Mouse (Mus musculus): ENCODE measurements around the gene Mrps33. TPM values are rescaled to one million over a fixed set of nuclear protein-coding genes. Genes with fewer than 3 reads are reported as not detected.

The Mrps33 gene
- polyA plus RNA-seq (2016; fragmentation: Nextera tagmentation; extraction: Ambion mirVana): 221 and 229 TPM in 2 replicates

GRCm38 (mm10) chr6:39810612-39811116, at the start of gene Mrps33:
Mrps33 (minus strand) TSS chr6:39810988.
- WGBS: under 1% methylated on average over 40 of the region's 40 CpGs
- peak; percentile 97 for ATAC-seq (ENCODE audit: insufficient number of reproducible peaks, insufficient read depth, low FRiP score, low TSS enrichment, low read depth)
- H3K27ac ChIP-seq: no peak within 1 kb of the TSS

GRCm38 (mm10) chr6:39849667-39850066, 38.9 kb upstream of the Mrps33 start:
- Histone ChIP-seq H3K9me3 (no peaks in the 10 kb centered on the region), H3K4me3 (replicated peaks) (no peak overlapping the region), H3K27me3 (peaks cover 3% of the 10 kb centered on the region; the same call in 1 of the 2 replicates), H3K27ac (no peak overlapping the region), H3K4me2 (no peak overlapping the region), H3K36me3 (no peaks in the 10 kb centered on the region), H3K4me1 (replicated peaks) (no peaks in the 10 kb centered on the region), H3K9ac (replicated peaks) (no peak overlapping the region)
- no peak for ATAC-seq (ENCODE audit: insufficient number of reproducible peaks, insufficient read depth, low FRiP score, low TSS enrichment, low read depth)
- 88% methylated on average over 4 of the region's 4 CpGs for WGBS

More at GRCm38 (mm10) chr6:39810612-39811116, at the start of gene Mrps33:
- H3K36me3 ChIP-seq: no peaks in the 10 kb centered on the region
- no peaks in the 10 kb centered on the region for H3K9me3 ChIP-seq
- peak within 1 kb of the TSS; percentile 59 for H3K4me2 ChIP-seq
- H3K4me1 ChIP-seq (replicated peaks): no peaks in the 10 kb centered on the region
- peak within 1 kb of the TSS; percentile 68 for H3K9ac ChIP-seq (replicated peaks)
- no peaks in the 10 kb centered on the region for H3K27me3 ChIP-seq
- H3K4me3 ChIP-seq (replicated peaks): peak within 1 kb of the TSS; percentile 66

- no peak overlapping the region for H3K27ac ChIP-seq
- H3K4me3 ChIP-seq (replicated peaks): no peak overlapping the region
- no peak overlapping the region for H3K9ac ChIP-seq (replicated peaks)
- no peaks in the 10 kb centered on the region for H3K4me1 ChIP-seq (replicated peaks)
- H3K9me3 ChIP-seq: no peaks in the 10 kb centered on the region
- no peaks in the 10 kb centered on the region for H3K36me3 ChIP-seq
- ATAC-seq (ENCODE audit: insufficient number of reproducible peaks, insufficient read depth, low FRiP score, low TSS enrichment, low read depth): no peak
- peaks cover 3% of the 10 kb centered on the region; the same call in 1 of the 2 replicates for H3K27me3 ChIP-seq
- no peak overlapping the region for H3K4me2 ChIP-seq
- 41% methylated on average over 7 of the region's 7 CpGs for WGBS
Observed at GRCm38 (mm10) chr6:39848766-39849165, 38.0 kb upstream of the Mrps33 start.

GRCm38 (mm10) chr6:39847538-39847937, 36.8 kb upstream of the Mrps33 start:
- H3K9me3 ChIP-seq: peaks cover 6% of the 10 kb centered on the region; the same call in 1 of the 2 replicates
- H3K9ac ChIP-seq (replicated peaks): no peak overlapping the region
- no peaks in the 10 kb centered on the region for H3K36me3 ChIP-seq
- no peak for ATAC-seq (ENCODE audit: insufficient number of reproducible peaks, insufficient read depth, low FRiP score, low TSS enrichment, low read depth)
- no peak overlapping the region for H3K4me3 ChIP-seq (replicated peaks)
- WGBS: 82% methylated on average over 2 of the region's 2 CpGs
- no peak overlapping the region for H3K27ac ChIP-seq
- no peak overlapping the region for H3K4me2 ChIP-seq
- H3K27me3 ChIP-seq: peaks cover 3% of the 10 kb centered on the region; the same call in 1 of the 2 replicates
- H3K4me1 ChIP-seq (replicated peaks): no peaks in the 10 kb centered on the region

GRCm38 (mm10) chr6:39843698-39844342, 33.0 kb upstream of the Mrps33 start:
- Histone ChIP-seq H3K9me3 (peaks cover 6% of the 10 kb centered on the region; the same call in 1 of the 2 replicates), H3K4me2 (no peak overlapping the region), H3K9ac (replicated peaks) (no peak overlapping the region), H3K36me3 (no peaks in the 10 kb centered on the region), H3K27me3 (no peaks in the 10 kb centered on the region), H3K4me3 (replicated peaks) (no peak overlapping the region), H3K4me1 (replicated peaks) (no peaks in the 10 kb centered on the region), H3K27ac (no peak overlapping the region)
- WGBS: 85% methylated on average over 14 of the region's 14 CpGs
- ATAC-seq (ENCODE audit: insufficient number of reproducible peaks, insufficient read depth, low FRiP score, low TSS enrichment, low read depth): no peak

GRCm38 (mm10) chr6:39828736-39829135, 17.9 kb upstream of the Mrps33 start:
- 90% methylated on average over 5 of the region's 5 CpGs for WGBS
- H3K9me3 ChIP-seq: no peaks in the 10 kb centered on the region
- H3K4me3 ChIP-seq (replicated peaks): no peak overlapping the region
- H3K27me3 ChIP-seq: no peaks in the 10 kb centered on the region
- ATAC-seq (ENCODE audit: insufficient number of reproducible peaks, insufficient read depth, low FRiP score, low TSS enrichment, low read depth): no peak
- H3K4me2 ChIP-seq: no peak overlapping the region
- no peak overlapping the region for H3K9ac ChIP-seq (replicated peaks)
- no peaks in the 10 kb centered on the region for H3K4me1 ChIP-seq (replicated peaks)
- no peaks in the 10 kb centered on the region for H3K36me3 ChIP-seq
- H3K27ac ChIP-seq: no peak overlapping the region

- Histone ChIP-seq H3K27me3 (no peaks in the 10 kb centered on the region), H3K9me3 (no peaks in the 10 kb centered on the region), H3K4me3 (replicated peaks) (no peak overlapping the region), H3K4me2 (no peak overlapping the region), H3K27ac (no peak overlapping the region), H3K36me3 (no peaks in the 10 kb centered on the region), H3K4me1 (replicated peaks) (no peaks in the 10 kb centered on the region), H3K9ac (replicated peaks) (no peak overlapping the region)
- 84% methylated on average over 3 of the region's 3 CpGs for WGBS
- ATAC-seq (ENCODE audit: insufficient number of reproducible peaks, insufficient read depth, low FRiP score, low TSS enrichment, low read depth): no peak
Observed at GRCm38 (mm10) chr6:39821241-39821640, 10.5 kb upstream of the Mrps33 start.

GRCm38 (mm10) chr6:39818922-39819321, 8.1 kb upstream of the Mrps33 start:
- H3K27ac ChIP-seq: no peak overlapping the region
- no peak for ATAC-seq (ENCODE audit: insufficient number of reproducible peaks, insufficient read depth, low FRiP score, low TSS enrichment, low read depth)
- no peaks in the 10 kb centered on the region for H3K9me3 ChIP-seq

GRCm38 (mm10) chr6:39808511-39808910, 2.3 kb downstream of the Mrps33 start:
- Histone ChIP-seq H3K4me1 (replicated peaks) (no peaks in the 10 kb centered on the region), H3K9me3 (no peaks in the 10 kb centered on the region), H3K9ac (replicated peaks) (no peak overlapping the region), H3K4me3 (replicated peaks) (no peak overlapping the region), H3K36me3 (peaks cover 9% of the 10 kb centered on the region; the same call in 1 of the 2 replicates), H3K27ac (no peak overlapping the region), H3K27me3 (no peaks in the 10 kb centered on the region), H3K4me2 (no peak overlapping the region)
- ATAC-seq (ENCODE audit: insufficient number of reproducible peaks, insufficient read depth, low FRiP score, low TSS enrichment, low read depth): no peak
- WGBS: 76% methylated on average over 5 of the region's 5 CpGs

More at GRCm38 (mm10) chr6:39818922-39819321, 8.1 kb upstream of the Mrps33 start:
- no peak overlapping the region for H3K4me3 ChIP-seq (replicated peaks)
- H3K4me1 ChIP-seq (replicated peaks): no peaks in the 10 kb centered on the region
- no peaks in the 10 kb centered on the region for H3K27me3 ChIP-seq
- no peaks in the 10 kb centered on the region for H3K36me3 ChIP-seq
- 55% methylated on average over 4 of the region's 4 CpGs for WGBS
- no peak overlapping the region for H3K9ac ChIP-seq (replicated peaks)
- H3K4me2 ChIP-seq: no peak overlapping the region

GRCm38 (mm10) chr6:39807050-39807560, 3.7 kb downstream of the Mrps33 start:
- Histone ChIP-seq H3K36me3 (peaks cover 18% of the 10 kb centered on the region; the same call in 1 of the 2 replicates), H3K9ac (replicated peaks) (no peak overlapping the region), H3K27ac (no peak overlapping the region), H3K9me3 (no peaks in the 10 kb centered on the region), H3K4me1 (replicated peaks) (no peaks in the 10 kb centered on the region), H3K27me3 (no peaks in the 10 kb centered on the region), H3K4me3 (replicated peaks) (no peak overlapping the region), H3K4me2 (no peak overlapping the region)
- ATAC-seq (ENCODE audit: insufficient number of reproducible peaks, insufficient read depth, low FRiP score, low TSS enrichment, low read depth): no peak
- WGBS: 93% methylated on average over 7 of the region's 7 CpGs

GRCm38 (mm10) chr6:39806336-39806735, 4.5 kb downstream of the Mrps33 start:
- peaks cover 22% of the 10 kb centered on the region; the same call in 1 of the 2 replicates for H3K36me3 ChIP-seq
- ATAC-seq (ENCODE audit: insufficient number of reproducible peaks, insufficient read depth, low FRiP score, low TSS enrichment, low read depth): no peak
- no peak overlapping the region for H3K4me2 ChIP-seq
- no peaks in the 10 kb centered on the region for H3K4me1 ChIP-seq (replicated peaks)
- H3K27me3 ChIP-seq: no peaks in the 10 kb centered on the region
- H3K4me3 ChIP-seq (replicated peaks): no peak overlapping the region
- H3K27ac ChIP-seq: no peak overlapping the region
- H3K9me3 ChIP-seq: no peaks in the 10 kb centered on the region
- H3K9ac ChIP-seq (replicated peaks): no peak overlapping the region
- WGBS: 95% methylated on average over 7 of the region's 7 CpGs
